Mouse (Mus musculus): Measurements from ENCODE around the gene Olfr455. TPM values are rescaled to one million over a fixed set of nuclear protein-coding genes. Genes with fewer than 3 reads are reported as not detected.

Olfr455 gene
- not detected for polyA plus RNA-seq (2012; fragmentation: generic; extraction: Trizol)

GRCm38 (mm10) chr6:42547461-42547860, at the start of gene Olfr455:
Gene Olfr455, minus strand, starts transcription at chr6:42547587.

GRCm38 (mm10) chr6:42487114-42487513, 60.3 kb downstream of the Olfr455 start, which contains the start of gene Olfr456:
Gene Olfr456, minus strand, starts transcription at chr6:42487214.

Other genes starting within 250 kb of the Olfr455 start
- gene Fam131b, start 222.9 kb downstream of the Olfr455 start, polyA plus RNA-seq (2012; fragmentation: generic; extraction: Trizol): 10 to 100 TPM in 1 of 2 experiments, 1 to 10 TPM in 1; 7.5 to 13.9 TPM
- 100 to 1,000 TPM; 273 to 364 TPM for gene Zyx, start 198.0 kb downstream of the Olfr455 start, polyA plus RNA-seq (2012; fragmentation: generic; extraction: Trizol)
- gene Epha1, start 174.3 kb downstream of the Olfr455 start, polyA plus RNA-seq (2012; fragmentation: generic; extraction: Trizol): under 1 TPM; 0.09 to 0.54 TPM
- gene Tas2r143, start 147.3 kb downstream of the Olfr455 start, polyA plus RNA-seq (2012; fragmentation: generic; extraction: Trizol): under 1 TPM in 1 of 2 experiments, not detected in 1; 0.05 TPM
- not detected for gene Tas2r135, start 142.2 kb downstream of the Olfr455 start, polyA plus RNA-seq (2012; fragmentation: generic; extraction: Trizol)
- under 1 TPM in 1 of 2 experiments, not detected in 1; 0.09 TPM for gene Tas2r126, start 113.1 kb downstream of the Olfr455 start, polyA plus RNA-seq (2012; fragmentation: generic; extraction: Trizol)
- not detected for gene Olfr458, start 82.4 kb downstream of the Olfr455 start, polyA plus RNA-seq (2012; fragmentation: generic; extraction: Trizol)
- gene Olfr457, start 71.3 kb downstream of the Olfr455 start, polyA plus RNA-seq (2012; fragmentation: generic; extraction: Trizol): under 1 TPM in 1 of 2 experiments, not detected in 1; 0.04 TPM
- gene Olfr456, start 60.4 kb downstream of the Olfr455 start, polyA plus RNA-seq (2012; fragmentation: generic; extraction: Trizol): under 1 TPM in 1 of 2 experiments, not detected in 1; 0.06 TPM
- gene Tcaf3, start 50.1 kb upstream of the Olfr455 start, polyA plus RNA-seq (2012; fragmentation: generic; extraction: Trizol): under 1 TPM in 1 of 2 experiments, not detected in 1; 0.04 TPM
- 1 to 10 TPM in 1 of 2 experiments, under 1 TPM in 1; 0.14 to 1.3 TPM for gene Tcaf2, start 97.7 kb upstream of the Olfr455 start, polyA plus RNA-seq (2012; fragmentation: generic; extraction: Trizol)
- gene Tcaf1, start 162.5 kb upstream of the Olfr455 start, polyA plus RNA-seq (2012; fragmentation: generic; extraction: Trizol): 10 to 100 TPM in 1 of 2 experiments, 1 to 10 TPM in 1; 3.7 to 22.2 TPM
- not detected for gene Olfr453, start 191.8 kb upstream of the Olfr455 start, polyA plus RNA-seq (2012; fragmentation: generic; extraction: Trizol)
- not detected for gene Olfr38, start 208.8 kb upstream of the Olfr455 start, polyA plus RNA-seq (2012; fragmentation: generic; extraction: Trizol)
- not detected for gene Olfr452, start 237.5 kb upstream of the Olfr455 start, polyA plus RNA-seq (2012; fragmentation: generic; extraction: Trizol)